Mouse (Mus musculus): ENCODE results near the gene Esrrg. TPM values are rescaled to one million over a fixed set of nuclear protein-coding genes. Genes with fewer than 3 reads are reported as not detected.

Esrrg gene
- polyA plus RNA-seq, 1 experiment from 2014 or later = 1.0 TPM

- no peak overlapping the region for H3K27ac ChIP-seq (replicated peaks)
- no peak overlapping the region for H3K4me3 ChIP-seq (replicated peaks)
- H3K36me3 ChIP-seq = no peaks in the 10 kb centered on the region
- no peak overlapping the region for H3K4me2 ChIP-seq (replicated peaks)
- ATAC-seq (ENCODE audit: insufficient number of reproducible peaks, low FRiP score, low TSS enrichment, low read depth) = no peak
- no peaks in the 10 kb centered on the region for H3K27me3 ChIP-seq
- H3K4me1 ChIP-seq = no peaks in the 10 kb centered on the region
- H3K9me3 ChIP-seq (replicated peaks) = no peaks in the 10 kb centered on the region
- no peak overlapping the region for H3K9ac ChIP-seq
- 83% methylated on average over 3 of the region's 3 CpGs for WGBS
Measured at GRCm38 (mm10) chr1:187834576-187834975, 226.0 kb downstream of the Esrrg start.

GRCm38 (mm10) chr1:187836384-187836783, 227.8 kb downstream of the Esrrg start:
- Histone ChIP-seq H3K4me2 (replicated peaks) (no peak overlapping the region), H3K4me1 (no peaks in the 10 kb centered on the region), H3K4me3 (replicated peaks) (no peak overlapping the region), H3K27me3 (no peaks in the 10 kb centered on the region), H3K27ac (replicated peaks) (no peak overlapping the region), H3K9ac (no peak overlapping the region), H3K36me3 (no peaks in the 10 kb centered on the region), H3K9me3 (replicated peaks) (no peaks in the 10 kb centered on the region)
- WGBS = 43% methylated on average over 6 of the region's 6 CpGs
- ATAC-seq (ENCODE audit: insufficient number of reproducible peaks, low FRiP score, low TSS enrichment, low read depth) = no peak

- Histone ChIP-seq H3K36me3 (no peaks in the 10 kb centered on the region), H3K9ac (no peak overlapping the region), H3K9me3 (replicated peaks) (no peaks in the 10 kb centered on the region), H3K27me3 (no peaks in the 10 kb centered on the region), H3K27ac (replicated peaks) (no peak overlapping the region), H3K4me3 (replicated peaks) (no peak overlapping the region), H3K4me1 (no peaks in the 10 kb centered on the region), H3K4me2 (replicated peaks) (no peak overlapping the region)
- ATAC-seq (ENCODE audit: insufficient number of reproducible peaks, low FRiP score, low TSS enrichment, low read depth) = no peak
- 42% methylated on average over 7 of the region's 7 CpGs for WGBS
Measured at GRCm38 (mm10) chr1:187836876-187837275, 228.3 kb downstream of the Esrrg start.

- Histone ChIP-seq H3K27me3 (no peaks in the 10 kb centered on the region), H3K4me3 (replicated peaks) (no peak overlapping the region), H3K4me2 (replicated peaks) (no peak overlapping the region), H3K9me3 (replicated peaks) (no peaks in the 10 kb centered on the region), H3K4me1 (no peaks in the 10 kb centered on the region), H3K36me3 (no peaks in the 10 kb centered on the region), H3K27ac (replicated peaks) (no peak overlapping the region), H3K9ac (no peak overlapping the region)
- WGBS = 80% methylated on average over 8 of the region's 8 CpGs
- ATAC-seq (ENCODE audit: insufficient number of reproducible peaks, low FRiP score, low TSS enrichment, low read depth) = no peak
Measured at GRCm38 (mm10) chr1:187841629-187842028, 233.0 kb downstream of the Esrrg start.

- H3K27me3 ChIP-seq = no peaks in the 10 kb centered on the region
- no peaks in the 10 kb centered on the region for H3K9me3 ChIP-seq (replicated peaks)
- H3K4me2 ChIP-seq (replicated peaks) = no peak overlapping the region
- H3K36me3 ChIP-seq = no peaks in the 10 kb centered on the region
- ATAC-seq (ENCODE audit: insufficient number of reproducible peaks, low FRiP score, low TSS enrichment, low read depth) = no peak
- H3K27ac ChIP-seq (replicated peaks) = no peak overlapping the region
- no peak overlapping the region for H3K4me3 ChIP-seq (replicated peaks)
- WGBS = 88% methylated on average over 5 of the region's 5 CpGs
- H3K4me1 ChIP-seq = no peaks in the 10 kb centered on the region
- H3K9ac ChIP-seq = no peak overlapping the region
Measured at GRCm38 (mm10) chr1:187842702-187843101, 234.1 kb downstream of the Esrrg start.

- no peaks in the 10 kb centered on the region for H3K27me3 ChIP-seq
- no peak overlapping the region for H3K4me2 ChIP-seq (replicated peaks)
- H3K4me1 ChIP-seq = no peaks in the 10 kb centered on the region
- ATAC-seq (ENCODE audit: insufficient number of reproducible peaks, low FRiP score, low TSS enrichment, low read depth) = no peak
- no peaks in the 10 kb centered on the region for H3K9me3 ChIP-seq (replicated peaks)
- no peak overlapping the region for H3K4me3 ChIP-seq (replicated peaks)
- WGBS = 62% methylated on average over 8 of the region's 8 CpGs
- H3K36me3 ChIP-seq = no peaks in the 10 kb centered on the region
- H3K27ac ChIP-seq (replicated peaks) = no peak overlapping the region
- no peak overlapping the region for H3K9ac ChIP-seq
Measured at GRCm38 (mm10) chr1:187854148-187854547, 245.6 kb downstream of the Esrrg start.

GRCm38 (mm10) chr1:187862339-187862738, 253.7 kb downstream of the Esrrg start:
- 0 out of 2 replicates have a peak, but pooled peaks cover 3% of the 10 kb centered on the region for H3K4me1 ChIP-seq
- H3K9ac ChIP-seq = no peak overlapping the region
- no peak for ATAC-seq (ENCODE audit: insufficient number of reproducible peaks, low FRiP score, low TSS enrichment, low read depth)
- H3K9me3 ChIP-seq (replicated peaks) = no peaks in the 10 kb centered on the region
- H3K27me3 ChIP-seq = no peaks in the 10 kb centered on the region
- H3K36me3 ChIP-seq = no peaks in the 10 kb centered on the region
- no peak overlapping the region for H3K27ac ChIP-seq (replicated peaks)
- no peak overlapping the region for H3K4me3 ChIP-seq (replicated peaks)
- WGBS = 52% methylated on average over 5 of the region's 5 CpGs
- no peak overlapping the region for H3K4me2 ChIP-seq (replicated peaks)

- no peaks in the 10 kb centered on the region for H3K36me3 ChIP-seq
- H3K4me3 ChIP-seq (replicated peaks) = no peak overlapping the region
- H3K4me2 ChIP-seq (replicated peaks) = no peak overlapping the region
- H3K9me3 ChIP-seq (replicated peaks) = no peaks in the 10 kb centered on the region
- no peaks in the 10 kb centered on the region for H3K27me3 ChIP-seq
- no peak for ATAC-seq (ENCODE audit: insufficient number of reproducible peaks, low FRiP score, low TSS enrichment, low read depth)
- no peaks in the 10 kb centered on the region for H3K4me1 ChIP-seq
- H3K9ac ChIP-seq = no peak overlapping the region
- 63% methylated on average over 7 of the region's 7 CpGs for WGBS
- no peak overlapping the region for H3K27ac ChIP-seq (replicated peaks)
Measured at GRCm38 (mm10) chr1:187868427-187868826, 259.8 kb downstream of the Esrrg start.

- Histone ChIP-seq H3K27ac (replicated peaks) (no peak overlapping the region), H3K27me3 (no peaks in the 10 kb centered on the region), H3K9me3 (replicated peaks) (no peaks in the 10 kb centered on the region), H3K4me3 (replicated peaks) (no peak overlapping the region), H3K4me1 (no peaks in the 10 kb centered on the region), H3K4me2 (replicated peaks) (no peak overlapping the region), H3K36me3 (no peaks in the 10 kb centered on the region), H3K9ac (no peak overlapping the region)
- WGBS = 51% methylated on average over 8 of the region's 8 CpGs
- no peak for ATAC-seq (ENCODE audit: insufficient number of reproducible peaks, low FRiP score, low TSS enrichment, low read depth)
Measured at GRCm38 (mm10) chr1:187872208-187872607, 263.6 kb downstream of the Esrrg start.

- Histone ChIP-seq H3K4me1 (no peaks in the 10 kb centered on the region), H3K27ac (replicated peaks) (no peak overlapping the region), H3K9ac (no peak overlapping the region), H3K27me3 (no peaks in the 10 kb centered on the region), H3K4me3 (replicated peaks) (no peak overlapping the region), H3K9me3 (replicated peaks) (no peaks in the 10 kb centered on the region), H3K36me3 (no peaks in the 10 kb centered on the region), H3K4me2 (replicated peaks) (no peak overlapping the region)
- 56% methylated on average over 6 of the region's 6 CpGs for WGBS
- no peak for ATAC-seq (ENCODE audit: insufficient number of reproducible peaks, low FRiP score, low TSS enrichment, low read depth)
Measured at GRCm38 (mm10) chr1:187872744-187873143, 264.2 kb downstream of the Esrrg start.

- Histone ChIP-seq H3K4me1 (no peaks in the 10 kb centered on the region), H3K4me2 (replicated peaks) (no peak overlapping the region), H3K4me3 (replicated peaks) (no peak overlapping the region), H3K27ac (replicated peaks) (no peak overlapping the region), H3K27me3 (no peaks in the 10 kb centered on the region), H3K36me3 (no peaks in the 10 kb centered on the region), H3K9ac (no peak overlapping the region), H3K9me3 (replicated peaks) (no peaks in the 10 kb centered on the region)
- 78% methylated on average over 2 of the region's 2 CpGs for WGBS
- no peak for ATAC-seq (ENCODE audit: insufficient number of reproducible peaks, low FRiP score, low TSS enrichment, low read depth)
Measured at GRCm38 (mm10) chr1:187873770-187874169, 265.2 kb downstream of the Esrrg start.

GRCm38 (mm10) chr1:187887270-187887669, 278.7 kb downstream of the Esrrg start:
- no peaks in the 10 kb centered on the region for H3K9me3 ChIP-seq (replicated peaks)
- H3K36me3 ChIP-seq = no peaks in the 10 kb centered on the region
- no peaks in the 10 kb centered on the region for H3K4me1 ChIP-seq
- no peak overlapping the region for H3K4me3 ChIP-seq (replicated peaks)
- no peak overlapping the region for H3K27ac ChIP-seq (replicated peaks)
- no peak overlapping the region for H3K9ac ChIP-seq
- no peak overlapping the region for H3K4me2 ChIP-seq (replicated peaks)
- no peak for ATAC-seq (ENCODE audit: insufficient number of reproducible peaks, low FRiP score, low TSS enrichment, low read depth)
- H3K27me3 ChIP-seq = 0 out of 2 replicates have a peak, but pooled peaks cover 4% of the 10 kb centered on the region
- 83% methylated on average over 6 of the region's 6 CpGs for WGBS

Measured in embryonic facial prominence, embryonic 15.5 days (tissue).